Mouse (Mus musculus) T-helper 17 cell (primary cell): ENCODE measurements around the gene Klk1.
"Not testable (repeated sequence)": the region's sequence is repeated elsewhere in the genome, so short reads cannot be mapped to it uniquely, and the experiment has no call there.

ENCODE experiments used
- in situ Hi-C, 2 experiments: fragments of 300-600 bp; cut with MboI, MseI; formaldehyde crosslinking; loops; 1 replicate in 1 of 2; 2 replicates in 1 of 2; pipeline ENCODE4 v1.15.1; 2025; ENCODE audit warnings: high pct_unique_total_duplicates in 2 of 2

Gene Klk1

GRCm38 (mm10) chr7:44225076-44225475, at the start of gene Klk1:
Klk1 (plus strand) TSS chr7:44225360.
- in situ Hi-C loops, result loop anchor here in 1 of 2 experiments (10.0 kb wide), 1 partner anchor 750 kb away; no protein-coding TSS in a partner anchor

- in situ Hi-C loops, result no loop called here
Observed at GRCm38 (mm10) chr7:44179299-44180045, 45.7 kb upstream of the Klk1 start.

GRCm38 (mm10) chr7:44186516-44186915, 38.6 kb upstream of the Klk1 start:
- in situ Hi-C loops, result not testable (repeated sequence)

GRCm38 (mm10) chr7:44187936-44188335, 37.2 kb upstream of the Klk1 start, which contains the start of gene Klk1b24:
Klk1b24 (plus strand) TSS chr7:44188236.
- in situ Hi-C loops, result not testable (repeated sequence)

GRCm38 (mm10) chr7:44193466-44193865, 31.7 kb upstream of the Klk1 start:
- in situ Hi-C loops, result not testable (repeated sequence)

- in situ Hi-C loops, result no loop called here
Observed at GRCm38 (mm10) chr7:44197891-44198290, 27.3 kb upstream of the Klk1 start, which contains the start of gene Klk1b3. Klk1b3 (plus strand) TSS chr7:44198191.

- in situ Hi-C loops, result not testable (repeated sequence)
Observed at GRCm38 (mm10) chr7:44207135-44207534, 18.0 kb upstream of the Klk1 start, which contains the start of gene Klk1b4. Klk1b4 (plus strand) TSS chr7:44207435.

GRCm38 (mm10) chr7:44208307-44208706, 16.9 kb upstream of the Klk1 start:
- in situ Hi-C loops, result no loop called here

- in situ Hi-C loops, result no loop called here
Observed at GRCm38 (mm10) chr7:44215645-44216044, 9.5 kb upstream of the Klk1 start, which contains the start of gene Klk1b5. Klk1b5 (plus strand) TSS chr7:44215945.

- in situ Hi-C loops, result loop anchor here in 1 of 2 experiments (10.0 kb wide), 1 partner anchor 747 kb away; no protein-coding TSS in a partner anchor
Observed at GRCm38 (mm10) chr7:44221601-44222000, 3.6 kb upstream of the Klk1 start.

- in situ Hi-C loops, result loop anchor here in 1 of 2 experiments (10.0 kb wide), 1 partner anchor 748 kb away; no protein-coding TSS in a partner anchor
Observed at GRCm38 (mm10) chr7:44222335-44222734, 2.8 kb upstream of the Klk1 start.

- in situ Hi-C loops, result no loop called here
Observed at GRCm38 (mm10) chr7:44235909-44236308, 10.7 kb downstream of the Klk1 start, which contains the start of gene Gm36864. Gm36864 (plus strand) TSS chr7:44236177.

- in situ Hi-C loops, result loop anchor here in 1 of 2 experiments (10.0 kb wide), 1 partner anchor 925 kb away; the partner anchor contains the start of gene Zfp715
Observed at GRCm38 (mm10) chr7:44239913-44240312, 14.8 kb downstream of the Klk1 start.

GRCm38 (mm10) chr7:44240712-44241111, 15.6 kb downstream of the Klk1 start:
- in situ Hi-C loops, result loop anchor here in 1 of 2 experiments (10.0 kb wide), 1 partner anchor 926 kb away; the partner anchor contains the start of gene Zfp715

GRCm38 (mm10) chr7:44241163-44241562, 16.0 kb downstream of the Klk1 start:
- in situ Hi-C loops, result loop anchor here in 1 of 2 experiments (10.0 kb wide), 1 partner anchor 926 kb away; the partner anchor contains the start of gene Zfp715

- in situ Hi-C loops, result loop anchor here in 1 of 2 experiments (10.0 kb wide), 1 partner anchor 929 kb away; the partner anchor contains the start of gene Zfp715
Observed at GRCm38 (mm10) chr7:44244080-44244479, 18.9 kb downstream of the Klk1 start.

- in situ Hi-C loops, result loop anchor here in 1 of 2 experiments (10.0 kb wide), 1 partner anchor 932 kb away; the partner anchor contains the start of gene Zfp715
Observed at GRCm38 (mm10) chr7:44246055-44246983, 21.2 kb downstream of the Klk1 start, which contains the start of the genes 1700028J19Rik and 2410002F23Rik. 1700028J19Rik (minus strand) TSS chr7:44246695. 2410002F23Rik (plus strand) TSS chr7:44246722.

GRCm38 (mm10) chr7:44246984-44247470, 21.9 kb downstream of the Klk1 start:
- in situ Hi-C loops, result loop anchor here in 1 of 2 experiments (10.0 kb wide), 1 partner anchor 932 kb away; the partner anchor contains the start of gene Zfp715

- in situ Hi-C loops, result loop anchor here in 1 of 2 experiments (10.0 kb wide), 1 partner anchor 933 kb away; the partner anchor contains the start of gene Zfp715
Observed at GRCm38 (mm10) chr7:44247971-44248370, 22.8 kb downstream of the Klk1 start.

GRCm38 (mm10) chr7:44249248-44249647, 24.1 kb downstream of the Klk1 start:
- in situ Hi-C loops, result loop anchor here in 1 of 2 experiments (10.0 kb wide), 1 partner anchor 934 kb away; the partner anchor contains the start of gene Zfp715
